Mouse (Mus musculus): ENCODE results near the gene Gabpb2. TPM values are rescaled to one million over a fixed set of nuclear protein-coding genes. Genes with fewer than 3 reads are reported as not detected.
A peak's percentile ranks its signal among the peaks of the same experiment; 100 is the strongest.
"Not testable (repeated sequence)": the region's sequence is repeated elsewhere in the genome, so short reads cannot be mapped to it uniquely, and the experiment has no call there.

Gabpb2 gene
- total RNA-seq, 2 experiments from 2014 or later: 11.2 to 13.9 TPM

GRCm38 (mm10) chr3:95159987-95160963 lies 57.4 kb downstream of the Gabpb2 start, which contains the start of gene Sema6c:
Sema6c (plus strand) TSS chr3:95160457.
- peak; percentile 93 to 95 for DNase-seq

GRCm38 (mm10) chr3:95159511-95159986 lies 58.2 kb downstream of the Gabpb2 start:
- DNase-seq: no peak

- peak in 1 of 2 experiments; percentile 51 for DNase-seq
Measured at GRCm38 (mm10) chr3:95153874-95154273, 63.8 kb downstream of the Gabpb2 start.

- no peak for DNase-seq
Measured at GRCm38 (mm10) chr3:95147924-95148323, 69.8 kb downstream of the Gabpb2 start.

GRCm38 (mm10) chr3:95142617-95143011 lies 75.1 kb downstream of the Gabpb2 start:
- DNase-seq: peak; percentile 90 to 96

GRCm38 (mm10) chr3:95141952-95142616 lies 75.6 kb downstream of the Gabpb2 start, which contains the start of gene Tnfaip8l2:
Tnfaip8l2 (minus strand) TSS chr3:95142360.
- DNase-seq: peak in 1 of 2 experiments; percentile 71

GRCm38 (mm10) chr3:95141474-95141873 lies 76.2 kb downstream of the Gabpb2 start:
- DNase-seq: peak in 1 of 2 experiments; percentile 59

- no peak for DNase-seq
Measured at GRCm38 (mm10) chr3:95140795-95141194, 76.9 kb downstream of the Gabpb2 start.

GRCm38 (mm10) chr3:95140289-95140595 lies 77.5 kb downstream of the Gabpb2 start:
- no peak for DNase-seq

- DNase-seq: peak in 1 of 2 experiments; percentile 63
Measured at GRCm38 (mm10) chr3:95139586-95140288, 78.0 kb downstream of the Gabpb2 start.

GRCm38 (mm10) chr3:95136336-95136735 lies 81.4 kb downstream of the Gabpb2 start:
- DNase-seq: no peak

- DNase-seq: no peak
Measured at GRCm38 (mm10) chr3:95135433-95136052, 82.2 kb downstream of the Gabpb2 start.

- DNase-seq: peak; percentile 71 to 76
Measured at GRCm38 (mm10) chr3:95135023-95135422, 82.7 kb downstream of the Gabpb2 start.

GRCm38 (mm10) chr3:95134133-95134532 lies 83.6 kb downstream of the Gabpb2 start:
- not testable (repeated sequence) for DNase-seq

GRCm38 (mm10) chr3:95133680-95134101 lies 84.0 kb downstream of the Gabpb2 start, which contains the start of the genes Scnm1 and Lysmd1:
Scnm1 (minus strand) TSS chr3:95134011.
Lysmd1 (plus strand) TSS chr3:95134088.
- DNase-seq: peak; percentile 94 to 96

- no peak for DNase-seq
Measured at GRCm38 (mm10) chr3:95133176-95133575, 84.5 kb downstream of the Gabpb2 start.

GRCm38 (mm10) chr3:95132389-95132788 lies 85.3 kb downstream of the Gabpb2 start:
- not testable (repeated sequence) for DNase-seq

All from heart, adult 18-20 months (tissue).